Mouse (Mus musculus): ENCODE measurements around the gene Zfp710. TPM values are rescaled to one million over a fixed set of nuclear protein-coding genes. Genes with fewer than 3 reads are reported as not detected.

The Zfp710 gene
- polyA plus RNA-seq, 1 experiment from 2014 or later = 25.7 TPM

DNA sequence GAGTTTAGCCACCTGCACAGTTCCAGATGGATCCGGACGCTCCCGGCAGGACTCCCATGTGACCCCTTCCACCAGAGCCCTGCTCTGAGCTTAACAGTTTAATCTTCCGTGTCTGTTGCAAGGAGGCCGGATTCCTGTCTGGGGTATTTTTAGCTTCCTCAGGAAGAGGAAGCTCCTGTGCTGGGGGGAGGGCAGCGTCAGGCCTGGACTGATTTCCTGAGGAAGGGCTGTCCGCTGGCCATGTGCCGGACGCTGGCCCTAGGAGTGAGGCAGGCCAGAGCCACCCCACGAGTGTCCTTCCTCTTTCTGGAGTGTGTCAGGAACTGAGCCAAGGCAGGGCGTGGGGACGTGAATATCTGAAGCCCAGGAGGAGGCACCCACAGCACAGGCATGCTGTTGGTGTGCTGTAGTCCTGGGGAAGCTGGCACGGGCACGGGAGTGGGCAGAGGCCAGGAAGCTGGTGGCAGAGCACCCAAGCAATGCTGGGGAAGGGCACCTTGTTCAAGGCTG, 54.2 kb downstream of the Zfp710 start:
- peak; percentile 81 for ATAC-seq (ENCODE audit: low FRiP score, low TSS enrichment)
- peaks cover 30% of the 10 kb centered on the region for H3K36me3 ChIP-seq (ENCODE audit: control insufficient read depth, insufficient read depth, low read length)
- peaks cover 51% of the 10 kb centered on the region for H3K4me1 ChIP-seq (ENCODE audit: control insufficient read depth, insufficient read depth, low read length)
- peak overlapping the region; percentile 30; the same call in 1 of the 2 replicates for H3K4me2 ChIP-seq (replicated peaks; ENCODE audit: low read depth, low read length)
- 12% methylated on average over 14 of the region's 14 CpGs for WGBS
- H3K27me3 ChIP-seq (ENCODE audit: control insufficient read depth, insufficient read depth, low read length) = no peaks in the 10 kb centered on the region
- peak overlapping the region; percentile 35 for H3K9ac ChIP-seq (ENCODE audit: low read depth, low read length)
- peak overlapping the region; percentile 90 for H3K27ac ChIP-seq (ENCODE audit: low read depth, low read length)
- H3K9me3 ChIP-seq (ENCODE audit: control insufficient read depth, low read length) = no peaks in the 10 kb centered on the region
- H3K4me3 ChIP-seq (ENCODE audit: low read length) = no peak overlapping the region

DNA sequence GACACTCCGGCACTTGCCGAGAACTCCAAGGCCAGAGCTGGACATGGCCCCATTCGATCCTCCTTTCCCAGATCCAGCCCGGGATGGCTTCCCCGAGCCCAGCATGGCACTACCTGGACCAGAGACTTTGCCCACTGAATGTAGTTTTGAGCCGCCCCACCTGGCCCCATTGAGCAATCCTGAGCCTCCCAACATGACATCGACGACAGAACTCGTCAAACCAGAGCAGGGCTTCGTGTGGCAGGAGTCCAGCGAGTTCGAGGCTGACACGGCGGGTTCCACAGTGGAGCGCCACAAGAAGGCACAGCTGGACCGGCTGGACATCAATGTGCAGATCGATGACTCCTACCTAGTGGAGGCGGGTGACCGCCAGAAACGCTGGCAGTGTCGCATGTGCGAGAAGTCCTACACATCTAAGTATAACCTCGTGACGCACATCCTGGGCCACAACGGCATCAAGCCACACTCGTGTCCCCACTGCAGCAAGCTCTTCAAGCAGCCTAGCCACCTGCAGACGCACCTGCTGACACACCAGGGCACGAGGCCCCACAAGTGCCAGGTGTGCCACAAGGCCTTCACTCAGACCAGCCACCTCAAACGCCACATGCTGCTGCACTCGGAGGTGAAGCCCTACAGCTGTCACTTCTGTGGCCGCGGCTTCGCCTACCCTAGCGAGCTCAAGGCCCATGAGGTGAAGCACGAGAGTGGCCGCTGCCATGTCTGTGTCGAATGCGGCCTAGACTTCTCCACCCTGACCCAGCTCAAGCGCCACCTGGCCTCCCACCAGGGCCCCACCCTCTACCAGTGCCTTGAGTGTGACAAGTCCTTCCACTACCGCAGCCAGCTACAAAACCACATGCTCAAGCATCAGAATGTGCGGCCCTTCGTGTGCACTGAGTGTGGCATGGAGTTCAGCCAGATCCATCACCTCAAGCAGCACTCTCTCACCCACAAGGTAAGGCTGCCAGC, 57.3 kb downstream of the Zfp710 start:
- Histone ChIP-seq H3K27me3 (ENCODE audit: control insufficient read depth, insufficient read depth, low read length) (no peaks in the 10 kb centered on the region), H3K9ac (ENCODE audit: low read depth, low read length) (no peak overlapping the region), H3K4me2 (replicated peaks; ENCODE audit: low read depth, low read length) (no peak overlapping the region), H3K36me3 (ENCODE audit: control insufficient read depth, insufficient read depth, low read length) (peaks cover 43% of the 10 kb centered on the region), H3K4me1 (ENCODE audit: control insufficient read depth, insufficient read depth, low read length) (peaks cover 28% of the 10 kb centered on the region), H3K4me3 (ENCODE audit: low read length) (no peak overlapping the region), H3K27ac (ENCODE audit: low read depth, low read length) (no peak overlapping the region), H3K9me3 (ENCODE audit: control insufficient read depth, low read length) (no peaks in the 10 kb centered on the region)
- ATAC-seq (ENCODE audit: low FRiP score, low TSS enrichment) = no peak
- 91% methylated on average over 42 of the region's 42 CpGs for WGBS

DNA sequence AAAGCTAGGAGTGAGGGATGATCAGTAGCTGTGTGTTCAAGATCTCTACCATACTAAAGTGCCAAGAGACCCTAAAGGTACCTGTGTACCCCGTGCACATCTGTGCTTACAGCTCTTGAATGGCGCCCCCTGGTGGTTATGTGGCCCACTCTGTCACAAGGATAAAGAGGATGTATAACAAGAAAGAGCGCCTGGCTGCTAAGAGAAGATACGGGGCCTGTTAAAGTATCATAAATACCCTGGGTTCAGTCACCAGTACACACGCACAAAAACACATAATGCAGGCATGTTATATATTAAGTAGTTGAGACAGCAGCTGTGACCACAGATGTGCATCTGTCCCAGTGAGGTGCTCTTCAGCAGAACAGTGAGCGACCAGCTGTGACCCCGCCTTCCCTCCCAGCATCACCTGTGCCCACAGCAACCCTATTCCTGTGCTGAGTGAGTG, 59.9 kb downstream of the Zfp710 start:
- WGBS = 59% methylated on average over 7 of the region's 7 CpGs
- Histone ChIP-seq H3K4me3 (ENCODE audit: low read length) (no peak overlapping the region), H3K36me3 (ENCODE audit: control insufficient read depth, insufficient read depth, low read length) (peaks cover 67% of the 10 kb centered on the region), H3K27ac (ENCODE audit: low read depth, low read length) (no peak overlapping the region), H3K9me3 (ENCODE audit: control insufficient read depth, low read length) (no peaks in the 10 kb centered on the region), H3K4me2 (replicated peaks; ENCODE audit: low read depth, low read length) (no peak overlapping the region), H3K4me1 (ENCODE audit: control insufficient read depth, insufficient read depth, low read length) (0 out of 2 replicates have a peak, but pooled peaks cover 4% of the 10 kb centered on the region), H3K27me3 (ENCODE audit: control insufficient read depth, insufficient read depth, low read length) (no peaks in the 10 kb centered on the region), H3K9ac (ENCODE audit: low read depth, low read length) (no peak overlapping the region)
- ATAC-seq (ENCODE audit: low FRiP score, low TSS enrichment) = peak; percentile 53; the same call in 1 of the 2 replicates

DNA sequence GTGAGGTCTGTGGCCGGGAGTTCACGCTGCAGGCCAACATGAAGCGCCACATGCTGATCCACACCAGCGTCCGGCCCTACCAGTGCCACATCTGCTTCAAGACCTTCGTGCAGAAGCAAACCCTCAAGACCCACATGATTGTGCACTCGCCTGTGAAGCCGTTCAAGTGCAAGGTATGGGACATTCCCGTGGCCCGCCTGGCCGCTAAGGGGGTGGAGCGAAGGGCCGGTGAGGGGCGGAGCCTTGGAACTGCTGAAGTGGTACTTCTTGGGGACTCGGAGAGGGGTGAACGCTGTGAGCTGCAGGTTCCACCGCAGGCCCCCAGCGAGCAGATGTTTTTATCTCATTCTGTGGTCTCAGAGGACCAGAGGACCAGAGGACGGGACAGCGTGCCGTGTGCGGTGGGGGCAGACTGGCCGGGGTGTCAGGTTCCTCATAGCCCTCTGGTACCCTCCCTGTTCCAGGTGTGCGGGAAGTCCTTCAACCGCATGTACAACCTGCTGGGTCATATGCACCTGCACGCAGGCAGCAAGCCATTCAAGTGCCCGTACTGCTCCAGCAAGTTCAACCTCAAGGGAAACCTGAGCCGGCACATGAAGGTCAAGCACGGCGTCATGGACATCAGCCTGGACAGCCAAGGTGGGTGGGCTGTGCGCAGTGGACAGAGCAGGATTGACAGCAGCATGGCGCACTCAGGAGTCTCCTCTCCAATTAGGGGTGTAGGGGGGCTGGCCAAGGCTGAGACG, 61.5 kb downstream of the Zfp710 start:
- Histone ChIP-seq H3K4me1 (ENCODE audit: control insufficient read depth, insufficient read depth, low read length) (0 out of 2 replicates have a peak, but pooled peaks cover 4% of the 10 kb centered on the region), H3K27me3 (ENCODE audit: control insufficient read depth, insufficient read depth, low read length) (no peaks in the 10 kb centered on the region), H3K27ac (ENCODE audit: low read depth, low read length) (peak overlapping the region; percentile 18; the same call in 1 of the 2 replicates), H3K4me3 (ENCODE audit: low read length) (no peak overlapping the region), H3K4me2 (replicated peaks; ENCODE audit: low read depth, low read length) (0 out of 2 replicates have a peak overlapping the region, but pooled peaks have one; percentile 15), H3K36me3 (ENCODE audit: control insufficient read depth, insufficient read depth, low read length) (peaks cover 74% of the 10 kb centered on the region), H3K9me3 (ENCODE audit: control insufficient read depth, low read length) (no peaks in the 10 kb centered on the region), H3K9ac (ENCODE audit: low read depth, low read length) (no peak overlapping the region)
- WGBS = 62% methylated on average over 33 of the region's 33 CpGs
- ATAC-seq (ENCODE audit: low FRiP score, low TSS enrichment) = peak; percentile 53

DNA sequence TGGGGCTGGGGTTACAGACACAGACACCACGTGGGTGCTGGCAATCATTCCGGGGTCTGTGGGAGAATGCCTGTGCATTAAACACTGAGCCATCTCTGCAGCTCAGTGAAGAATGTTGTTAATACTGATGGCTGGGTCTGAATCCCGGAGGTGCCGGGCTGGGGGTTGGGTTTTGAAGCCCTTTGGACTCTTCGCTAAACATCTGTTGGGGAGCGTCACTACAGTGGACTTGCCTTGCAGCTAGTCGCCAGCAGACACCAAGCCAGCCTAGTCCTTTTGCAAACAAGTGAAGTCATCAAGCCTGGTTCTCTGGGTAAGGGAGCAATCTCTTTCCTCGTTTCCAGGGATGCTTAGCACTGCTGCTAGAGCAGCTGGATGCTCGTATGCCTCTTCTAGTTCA, 63.6 kb downstream of the Zfp710 start:
- no peak for ATAC-seq (ENCODE audit: low FRiP score, low TSS enrichment)
- peaks cover 9% of the 10 kb centered on the region; the same call in 1 of the 2 replicates for H3K4me1 ChIP-seq (ENCODE audit: control insufficient read depth, insufficient read depth, low read length)
- peaks cover 74% of the 10 kb centered on the region for H3K36me3 ChIP-seq (ENCODE audit: control insufficient read depth, insufficient read depth, low read length)
- H3K9me3 ChIP-seq (ENCODE audit: control insufficient read depth, low read length) = no peaks in the 10 kb centered on the region
- H3K4me3 ChIP-seq (ENCODE audit: low read length) = no peak overlapping the region
- H3K4me2 ChIP-seq (replicated peaks; ENCODE audit: low read depth, low read length) = no peak overlapping the region
- no peak overlapping the region for H3K9ac ChIP-seq (ENCODE audit: low read depth, low read length)
- H3K27me3 ChIP-seq (ENCODE audit: control insufficient read depth, insufficient read depth, low read length) = no peaks in the 10 kb centered on the region
- WGBS = 89% methylated on average over 9 of the region's 9 CpGs
- no peak overlapping the region for H3K27ac ChIP-seq (ENCODE audit: low read depth, low read length)

DNA sequence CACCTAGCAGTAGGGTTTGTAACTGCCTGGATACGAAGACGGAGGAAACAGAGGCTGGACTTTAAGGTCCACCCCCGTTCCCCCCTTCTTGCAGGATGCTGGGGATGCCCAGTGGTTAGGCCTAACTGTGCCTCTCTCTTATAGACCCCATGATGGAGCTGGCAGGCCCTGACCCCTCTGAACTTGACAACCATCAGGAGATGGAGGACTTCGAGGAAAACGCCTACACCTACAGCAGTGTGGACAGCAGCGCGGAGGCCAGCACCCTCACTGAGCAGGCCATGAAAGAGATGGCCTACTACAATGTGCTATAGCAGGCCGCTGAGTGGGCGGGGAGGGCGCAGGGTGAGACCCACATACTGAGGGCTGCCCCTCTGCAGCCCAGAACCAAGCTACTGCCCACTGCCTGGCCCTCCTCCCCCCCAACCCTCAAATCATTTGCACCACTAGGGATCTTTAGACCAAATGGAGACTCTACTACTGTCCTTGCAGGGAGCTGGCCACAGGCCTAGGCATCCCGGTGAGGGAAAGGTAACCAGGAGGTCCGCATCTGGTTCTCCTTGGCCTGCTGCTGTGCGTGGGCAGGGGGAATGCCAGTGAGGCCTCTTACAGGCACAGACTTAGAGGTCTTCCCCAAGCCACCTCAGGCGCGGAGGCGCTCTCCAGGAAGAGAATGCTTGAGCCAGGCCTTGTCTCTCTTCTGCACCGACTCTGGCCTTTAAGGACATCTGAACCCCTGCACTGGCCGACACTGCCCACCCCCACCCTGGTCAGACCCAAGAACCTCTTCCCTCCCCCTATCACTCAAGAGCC, 65.8 kb downstream of the Zfp710 start:
- H3K4me2 ChIP-seq (replicated peaks; ENCODE audit: low read depth, low read length) = no peak overlapping the region
- H3K9ac ChIP-seq (ENCODE audit: low read depth, low read length) = no peak overlapping the region
- no peak overlapping the region for H3K27ac ChIP-seq (ENCODE audit: low read depth, low read length)
- H3K27me3 ChIP-seq (ENCODE audit: control insufficient read depth, insufficient read depth, low read length) = no peaks in the 10 kb centered on the region
- peak; percentile 21; the same call in 1 of the 2 replicates for ATAC-seq (ENCODE audit: low FRiP score, low TSS enrichment)
- no peaks in the 10 kb centered on the region for H3K9me3 ChIP-seq (ENCODE audit: control insufficient read depth, low read length)
- H3K36me3 ChIP-seq (ENCODE audit: control insufficient read depth, insufficient read depth, low read length) = peaks cover 87% of the 10 kb centered on the region
- peaks cover 9% of the 10 kb centered on the region; the same call in 1 of the 2 replicates for H3K4me1 ChIP-seq (ENCODE audit: control insufficient read depth, insufficient read depth, low read length)
- no peak overlapping the region for H3K4me3 ChIP-seq (ENCODE audit: low read length)
- 84% methylated on average over 18 of the region's 18 CpGs for WGBS

DNA sequence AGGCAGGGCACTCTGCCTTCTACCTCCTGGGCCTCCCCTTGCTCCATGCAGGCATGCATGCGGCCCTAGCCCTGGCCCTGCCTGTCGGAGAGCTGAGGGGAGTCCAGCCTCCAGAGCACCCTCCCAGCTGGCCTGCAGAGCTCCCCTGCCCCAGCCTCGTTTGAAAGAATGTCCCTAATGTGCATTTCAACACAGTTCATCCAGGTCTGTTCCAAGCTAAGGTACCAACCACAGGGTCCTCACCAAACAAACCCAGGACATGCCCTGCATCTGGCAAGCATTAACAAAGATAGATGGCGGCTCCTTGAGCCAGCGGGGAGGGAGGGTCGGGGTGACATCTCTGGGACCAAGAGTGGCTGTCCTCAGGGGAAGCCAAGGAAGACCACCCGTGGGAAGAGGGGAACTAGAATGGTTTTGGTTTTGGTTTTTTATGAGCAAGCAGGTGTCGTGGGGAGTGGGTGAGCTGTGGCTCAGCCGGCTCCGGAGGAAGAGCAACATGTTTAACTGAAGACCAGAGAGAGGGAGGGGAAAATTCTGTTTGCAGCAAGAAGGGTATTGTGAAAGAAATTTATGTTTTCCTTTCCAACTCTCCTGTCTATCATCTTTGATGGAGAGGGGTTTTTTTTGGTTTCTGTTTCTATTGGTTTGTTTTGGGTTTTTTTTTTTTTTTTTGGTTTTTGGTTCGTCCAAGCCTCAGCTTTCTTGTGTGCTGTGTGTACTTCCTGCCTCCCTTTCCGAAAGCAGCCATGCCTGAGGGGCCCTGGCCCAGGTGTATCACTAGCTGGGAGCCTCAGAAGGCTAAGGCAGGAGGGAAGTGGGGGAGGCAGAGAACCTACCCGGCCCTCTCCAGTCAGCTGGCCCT, 66.6 kb downstream of the Zfp710 start:
- Histone ChIP-seq H3K4me1 (ENCODE audit: control insufficient read depth, insufficient read depth, low read length) (peaks cover 7% of the 10 kb centered on the region; the same call in 1 of the 2 replicates), H3K9ac (ENCODE audit: low read depth, low read length) (no peak overlapping the region), H3K36me3 (ENCODE audit: control insufficient read depth, insufficient read depth, low read length) (peaks cover 92% of the 10 kb centered on the region), H3K4me3 (ENCODE audit: low read length) (no peak overlapping the region), H3K27ac (ENCODE audit: low read depth, low read length) (no peak overlapping the region), H3K9me3 (ENCODE audit: control insufficient read depth, low read length) (no peaks in the 10 kb centered on the region), H3K27me3 (ENCODE audit: control insufficient read depth, insufficient read depth, low read length) (no peaks in the 10 kb centered on the region), H3K4me2 (replicated peaks; ENCODE audit: low read depth, low read length) (no peak overlapping the region)
- 54% methylated on average over 13 of the region's 13 CpGs for WGBS
- no peak for ATAC-seq (ENCODE audit: low FRiP score, low TSS enrichment)
